ENCODE assay signal across 23 mouse cellular contexts in genomic region chr2:98286796-98287352, GRCm38 (mm10).
DNase-seq lines count a peak whose midpoint lies in the region; ATAC-seq lines count a peak whose summit lies in the region.
"Had no signal": no experiment of that assay in that cellular context is flagged by ENCODE, and none has a peak within 500 bp of the region (broad histone marks: within the 10 kb centered on the region; RNA-seq: fewer than 3 reads in every experiment).

No protein-coding gene starts in this region.

- no peaks in the 10 kb centered on the region for H3K36me3 ChIP-seq in hindbrain, embryonic 14.5 days (replicated peaks; ENCODE audit: control insufficient read depth, insufficient read depth)
- H3K36me3 ChIP-seq: embryonic facial prominence, embryonic 12.5 days; heart, embryonic 15.5 days; hindbrain, embryonic 15.5 days; limb, embryonic 10.5 days; liver, embryonic 15.5 days had no signal

- H3K4me2 ChIP-seq in hindbrain, embryonic 14.5 days (replicated peaks), result no peak overlapping the region
- H3K4me2 ChIP-seq: embryonic facial prominence, embryonic 12.5 days; heart, embryonic 15.5 days; hindbrain, embryonic 15.5 days; liver, embryonic 15.5 days had no signal

- H3K4me1 ChIP-seq in hindbrain, embryonic 14.5 days (replicated peaks; ENCODE audit: control insufficient read depth, insufficient read depth, low read length), result no peaks in the 10 kb centered on the region
- H3K4me1 ChIP-seq: embryonic facial prominence, embryonic 12.5 days; heart, embryonic 15.5 days; hindbrain, embryonic 15.5 days; limb, embryonic 10.5 days; liver, embryonic 15.5 days had no signal

- no peak overlapping the region for H3K9ac ChIP-seq in hindbrain, embryonic 14.5 days
- H3K9ac ChIP-seq: embryonic facial prominence, embryonic 12.5 days; heart, embryonic 15.5 days; hindbrain, embryonic 15.5 days; liver, embryonic 15.5 days had no signal

- 92% methylated on average over 3 of the region's 3 CpGs for WGBS in hindbrain, embryonic 14.5 days

- H3K4me3 ChIP-seq in hindbrain, embryonic 14.5 days (replicated peaks; ENCODE audit: low read length), result no peak overlapping the region
- H3K4me3 ChIP-seq: embryonic facial prominence, embryonic 12.5 days; heart, embryonic 15.5 days; hindbrain, embryonic 15.5 days; limb, embryonic 10.5 days; liver, embryonic 15.5 days had no signal

- no peaks in the 10 kb centered on the region for H3K27me3 ChIP-seq in hindbrain, embryonic 14.5 days (ENCODE audit: control insufficient read depth, insufficient read depth, low read length)
- H3K27me3 ChIP-seq: embryonic facial prominence, embryonic 12.5 days; heart, embryonic 15.5 days; hindbrain, embryonic 15.5 days; liver, embryonic 15.5 days had no signal

- intact Hi-C loops in left cerebral cortex, postnatal 25 days (cut with DNase I), result loop anchor here (2.0 to 10.0 kb wide), 3 partner anchors 164 to 672 kb away; no protein-coding TSS in a partner anchor

- ATAC-seq in hindbrain, embryonic 14.5 days (ENCODE audit: low FRiP score), result no peak
- ATAC-seq: CD4-positive, CD25-positive, alpha-beta regulatory T cell, adult 4 months had no signal

- H3K27ac ChIP-seq in hindbrain, embryonic 14.5 days, result no peak overlapping the region
- H3K27ac ChIP-seq: embryonic facial prominence, embryonic 12.5 days; heart, embryonic 15.5 days; hindbrain, embryonic 15.5 days; limb, embryonic 10.5 days; liver, embryonic 15.5 days had no signal

- no peaks in the 10 kb centered on the region for H3K9me3 ChIP-seq in hindbrain, embryonic 14.5 days (ENCODE audit: control insufficient read depth, low read length)
- H3K9me3 ChIP-seq: embryonic facial prominence, embryonic 12.5 days; heart, embryonic 15.5 days; hindbrain, embryonic 15.5 days; limb, embryonic 10.5 days; liver, embryonic 15.5 days had no signal

- peak; percentile 5 for DNase-seq in layer of hippocampus, adult 11-12 months (ENCODE audit: low spot score)
- DNase-seq in layer of hippocampus, postnatal 36 days, result no peak
- DNase-seq in brain, adult 2 months (ENCODE audit: low read depth, low spot score), result peak; percentile 75
- DNase-seq in frontal cortex, postnatal 10 days (ENCODE audit: low spot score in 2 of 2), result peak; percentile 9 to 18
- DNase-seq in left cerebral cortex, postnatal 25 days (ENCODE audit: low spot score in 2 of 2), result peak; percentile 36 to 90
- no peak for DNase-seq in retina, postnatal 1 day
- DNase-seq in hindbrain, embryonic 14.5 days (ENCODE audit: low spot score), result no peak
- DNase-seq in Muller cell, postnatal 12 days (ENCODE audit: inconsistent ontology term), result no peak
- DNase-seq: cerebellum, adult 2 months; cerebellum, postnatal 25 days; heart, postnatal 4 days; kidney, adult 8-10 months; kidney, postnatal 10 days; liver; lung, postnatal 4 days; midbrain, embryonic 14.5 days; thymus, postnatal 36 days had no signal

Comparison
In these comparisons a context has a peak if more than half of its experiments do, and no peak if none do; other contexts are left out.
1. DNase-seq: peak in layer of hippocampus, adult 11-12 months (single experiment), brain, adult 2 months (single experiment), frontal cortex, postnatal 10 days (2 of 2) and left cerebral cortex, postnatal 25 days (2 of 2); none in layer of hippocampus, postnatal 36 days (0 of 2), retina, postnatal 1 day (single experiment), hindbrain, embryonic 14.5 days (single experiment) and Muller cell, postnatal 12 days (single experiment).